Mouse (Mus musculus) layer of hippocampus, postnatal 10 days (tissue): ENCODE results near the gene Prps2. TPM values are rescaled to one million over a fixed set of nuclear protein-coding genes. Genes with fewer than 3 reads are reported as not detected.
"Not testable (repeated sequence)": the region's sequence is repeated elsewhere in the genome, so short reads cannot be mapped to it uniquely, and the experiment has no call there.

Experiments used
- DNase-seq, 2 experiments: peaks; one replicate each; pipeline ENCODE4 v3.0.0; 2021; ENCODE audit warnings: low spot score in 2 of 2
- total RNA-seq, 2 experiments: library from RNA; stranded (reverse); gene quantifications; 2 replicates each; pipeline ENCODE4 v1.2.3; 2021

Prps2 gene
- total RNA-seq, 2 experiments from 2014 or later = 22.1 to 24.8 TPM

DNA sequence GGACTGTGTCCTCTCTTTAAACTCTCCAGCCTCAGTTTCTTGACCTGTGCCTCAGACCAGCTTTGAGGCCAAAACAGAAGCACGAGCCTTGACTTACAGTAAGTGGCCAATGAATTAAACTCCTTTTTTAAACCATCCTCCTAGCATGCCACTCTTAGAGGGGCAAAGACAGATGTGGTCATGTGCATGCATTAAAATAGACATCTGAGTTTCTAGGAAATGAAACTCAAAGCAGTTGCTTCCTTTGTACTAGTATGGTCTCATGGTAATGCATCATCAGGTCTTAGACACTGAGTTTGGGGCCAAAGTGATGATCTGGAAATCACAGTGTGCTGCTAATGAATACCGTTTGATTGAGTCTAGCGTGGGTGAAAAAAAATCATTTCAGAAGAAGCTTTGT, 54.0 kb downstream of the Prps2 start:
- no peak for DNase-seq

DNA sequence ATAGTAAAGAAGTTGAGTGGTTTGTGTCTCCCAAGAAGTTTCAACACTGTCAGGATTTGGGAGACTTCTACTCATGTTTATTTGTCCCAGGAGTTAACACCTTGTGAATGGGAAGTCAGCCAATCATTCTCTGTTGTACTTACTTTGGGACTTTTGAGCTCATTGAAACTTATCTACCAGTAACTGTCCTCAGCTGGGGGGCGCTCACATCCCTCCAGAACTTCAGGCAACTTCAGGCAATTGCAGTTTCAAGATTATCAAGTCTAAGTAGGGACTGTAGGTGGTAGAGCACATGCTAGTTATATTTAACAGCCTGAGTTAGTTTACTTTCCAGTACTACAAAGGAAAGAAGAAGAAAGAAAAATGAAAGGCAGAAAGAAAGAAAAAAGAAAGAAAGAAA, 58.8 kb downstream of the Prps2 start:
- DNase-seq = no peak

DNA sequence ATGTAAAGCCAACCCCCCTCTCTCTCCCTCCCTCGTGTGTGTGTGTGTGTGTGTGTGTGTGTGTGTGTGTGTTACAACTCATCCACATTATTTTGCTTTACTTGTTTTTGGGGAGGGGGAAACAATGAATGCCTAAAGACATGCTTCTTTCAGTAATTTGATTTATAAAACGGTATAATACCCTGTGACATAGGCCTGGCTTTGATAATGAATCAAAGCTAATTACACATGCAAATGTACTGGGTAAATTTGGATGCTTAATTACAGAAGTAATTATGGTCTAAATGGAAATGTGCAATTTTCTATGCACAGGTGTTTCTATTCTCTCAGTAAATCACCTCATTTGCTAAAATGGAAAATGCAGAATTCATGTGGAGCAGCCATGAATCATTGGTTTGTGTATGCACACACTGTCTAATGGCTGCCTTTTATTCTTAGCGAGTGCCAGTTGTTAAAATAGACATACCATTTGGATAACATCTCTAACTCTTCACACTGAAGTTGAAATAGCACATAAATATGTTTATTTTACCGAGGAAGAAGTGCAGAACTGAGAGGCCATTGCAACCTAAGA, 61.2 kb downstream of the Prps2 start:
- DNase-seq = no peak

DNA sequence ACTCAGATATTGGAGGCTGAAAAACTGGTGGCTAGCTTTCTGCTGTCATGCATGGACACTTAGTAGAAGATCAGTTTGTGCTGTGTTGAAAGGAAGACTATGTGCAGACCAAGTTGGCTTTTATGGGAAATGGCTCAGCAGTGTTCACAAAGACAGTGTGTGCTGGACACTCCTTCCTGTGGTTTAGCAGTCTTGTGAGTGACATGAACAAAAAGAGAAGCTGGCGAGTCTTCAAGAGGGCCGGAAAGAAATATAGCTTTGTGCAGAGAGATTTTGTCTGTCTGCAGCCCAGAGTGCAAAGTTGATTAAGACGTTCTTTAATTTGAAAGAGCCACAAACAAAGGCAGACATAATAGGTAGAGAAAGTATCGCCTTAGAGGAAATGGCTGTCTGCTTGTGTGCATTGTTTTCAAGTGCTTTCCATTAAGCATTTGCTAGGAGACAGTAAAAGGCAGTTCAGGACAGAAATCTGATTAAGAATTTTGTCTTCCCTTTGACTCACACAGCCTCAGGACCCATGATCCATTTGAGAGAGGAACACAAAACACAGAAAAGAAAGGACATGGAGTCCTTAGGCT, 63.6 kb downstream of the Prps2 start:
- DNase-seq = no peak

DNA sequence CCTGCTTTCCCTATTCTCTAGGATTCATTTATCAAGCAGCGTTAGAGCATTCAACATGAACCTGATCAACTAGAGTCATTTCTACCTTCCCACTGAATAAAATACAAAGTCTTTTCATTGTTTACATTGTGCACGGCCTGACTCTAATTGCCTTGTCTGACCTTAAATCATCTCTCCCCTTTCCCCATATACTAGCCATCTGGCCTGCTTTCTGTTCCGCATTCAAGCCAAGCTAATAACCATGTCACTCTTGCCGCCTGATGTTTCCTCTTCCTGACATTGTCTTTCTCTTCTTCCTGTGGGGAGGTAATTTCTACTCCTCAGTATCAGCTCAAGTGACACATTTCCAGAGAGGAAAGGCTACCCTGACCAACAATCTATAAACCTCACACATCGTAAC, 66.8 kb downstream of the Prps2 start:
- DNase-seq = no peak

DNA sequence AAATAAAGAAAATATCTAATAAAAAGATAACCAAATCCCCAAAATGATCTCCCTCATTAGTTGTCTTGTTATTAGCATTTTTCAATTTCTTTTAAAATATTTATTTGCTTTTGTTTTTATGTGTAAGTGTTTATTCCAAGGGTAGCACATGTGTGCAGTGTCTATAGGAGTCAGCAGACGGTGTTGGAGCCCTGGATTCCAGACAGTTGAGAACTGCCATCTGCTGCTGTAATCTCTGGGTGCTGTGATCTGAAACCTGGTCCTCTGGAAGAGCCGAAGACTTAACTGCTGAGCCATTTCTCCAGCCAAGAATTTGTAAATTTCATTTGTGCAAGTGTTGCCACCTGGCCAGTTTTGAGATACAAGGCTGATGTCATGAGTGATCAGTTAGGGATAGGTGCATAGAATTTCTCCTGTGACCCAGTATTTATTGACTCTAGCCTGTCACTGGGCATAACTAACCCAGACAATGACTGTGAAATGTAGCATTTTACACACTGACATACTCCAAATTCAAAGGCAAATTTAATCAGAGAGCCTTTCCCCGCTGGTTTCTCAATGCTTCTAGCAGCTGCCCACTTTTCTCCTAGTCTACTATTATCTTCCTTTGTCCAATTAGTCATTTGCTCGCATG, 67.3 kb downstream of the Prps2 start:
- DNase-seq = no peak

DNA sequence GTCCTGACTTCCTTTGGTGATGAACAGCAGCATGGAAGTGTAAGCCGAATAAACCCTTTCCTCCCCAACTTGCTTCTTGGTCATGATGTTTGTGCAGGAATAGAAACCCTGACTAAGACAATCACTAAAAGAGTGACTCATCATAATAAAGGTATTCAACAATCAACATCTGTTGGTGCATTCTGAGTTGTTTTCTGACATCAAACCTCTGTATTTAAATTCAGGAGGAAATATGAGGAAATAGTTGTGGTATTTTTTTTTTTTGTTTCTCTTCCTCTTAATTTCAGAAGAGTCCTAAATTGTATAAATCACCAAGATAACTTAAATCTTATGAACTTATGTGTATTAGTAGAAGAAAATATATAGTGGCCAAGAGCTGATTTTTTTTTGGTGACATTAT, 80.5 kb downstream of the Prps2 start:
- not testable (repeated sequence) for DNase-seq

Other genes with a start within 250 kb of the Prps2 start
- gene Tmsb4x, start 173.4 kb downstream of the Prps2 start, total RNA-seq = 1,000 to 10,000 TPM; 2,084 to 2,121 TPM
- gene Tlr8, start 118.4 kb downstream of the Prps2 start, total RNA-seq = not detected
- 1 to 10 TPM; 3.2 to 3.7 TPM for gene Tlr7, start 52.2 kb downstream of the Prps2 start, total RNA-seq